Mouse (Mus musculus): ENCODE measurements around the gene Ing3. TPM values are rescaled to one million over a fixed set of nuclear protein-coding genes. Genes with fewer than 3 reads are reported as not detected.

Ing3 gene
- polyA plus RNA-seq, 1 experiment = 11.0 TPM

GRCm38 (mm10) chr6:21985732-21986540, 36.6 kb downstream of the Ing3 start, which contains the start of gene Cped1:
Cped1 (plus strand) TSS chr6:21985916.
- H3K4me3 ChIP-seq (ENCODE audit: insufficient read depth, low read depth, low read length) = peak within 1 kb of the TSS; percentile 56
- WGBS = under 1% methylated on average over 38 of the region's 38 CpGs
- H3K27ac ChIP-seq (ENCODE audit: insufficient read depth, low read depth, low read length) = peak within 1 kb of the TSS; percentile 65
- no peaks in the 10 kb centered on the region for H3K36me3 ChIP-seq (ENCODE audit: control insufficient read depth, insufficient read depth, low read length)
- peak; percentile 72 for DNase-seq
- no peaks in the 10 kb centered on the region; the same call in 1 of the 2 replicates for H3K27me3 ChIP-seq (replicated peaks; ENCODE audit: control insufficient read depth, insufficient read depth, low read length)
- TF ChIP-seq POLR2A (IDR thresholded peaks at IDR 0.05; ENCODE audit: low read depth, low read length) (peak; percentile 40), CTCF (conservative IDR thresholded peaks at IDR 0.05; ENCODE audit: insufficient read depth, insufficient read length, low read depth, low read length) (no peak)
- H3K4me1 ChIP-seq (ENCODE audit: control insufficient read depth, insufficient read depth, low read length) = peaks cover 4% of the 10 kb centered on the region; the same call in 1 of the 2 replicates

GRCm38 (mm10) chr6:21986660-21987331, 37.4 kb downstream of the Ing3 start:
- WGBS = 15% methylated on average over 24 of the region's 24 CpGs
- Histone ChIP-seq H3K27me3 (replicated peaks; ENCODE audit: control insufficient read depth, insufficient read depth, low read length) (no peaks in the 10 kb centered on the region; the same call in 1 of the 2 replicates), H3K36me3 (ENCODE audit: control insufficient read depth, insufficient read depth, low read length) (no peaks in the 10 kb centered on the region), H3K27ac (ENCODE audit: insufficient read depth, low read depth, low read length) (peak overlapping the region; percentile 65), H3K4me1 (ENCODE audit: control insufficient read depth, insufficient read depth, low read length) (peaks cover 4% of the 10 kb centered on the region; the same call in 1 of the 2 replicates), H3K4me3 (ENCODE audit: insufficient read depth, low read depth, low read length) (peak overlapping the region; percentile 56)
- no peak for TF ChIP-seq POLR2A (IDR thresholded peaks at IDR 0.05; ENCODE audit: low read depth, low read length)
- TF ChIP-seq CTCF (conservative IDR thresholded peaks at IDR 0.05; ENCODE audit: insufficient read depth, insufficient read length, low read depth, low read length) = no peak
- peak; percentile 61 for DNase-seq

- no peak for DNase-seq
- peaks cover 4% of the 10 kb centered on the region; the same call in 1 of the 2 replicates for H3K4me1 ChIP-seq (ENCODE audit: control insufficient read depth, insufficient read depth, low read length)
- 0 out of 2 replicates have a peak overlapping the region, but pooled peaks have one; percentile 31 for H3K4me3 ChIP-seq (ENCODE audit: insufficient read depth, low read depth, low read length)
Measured at GRCm38 (mm10) chr6:21987554-21987953, 38.2 kb downstream of the Ing3 start.

GRCm38 (mm10) chr6:21988296-21988695, 38.9 kb downstream of the Ing3 start:
- H3K27ac ChIP-seq (ENCODE audit: insufficient read depth, low read depth, low read length) = no peak overlapping the region

More at GRCm38 (mm10) chr6:21987554-21987953, 38.2 kb downstream of the Ing3 start:
- WGBS = 96% methylated on average over 2 of the region's 2 CpGs
- H3K27me3 ChIP-seq (replicated peaks; ENCODE audit: control insufficient read depth, insufficient read depth, low read length) = no peaks in the 10 kb centered on the region; the same call in 1 of the 2 replicates
- no peaks in the 10 kb centered on the region for H3K36me3 ChIP-seq (ENCODE audit: control insufficient read depth, insufficient read depth, low read length)
- H3K27ac ChIP-seq (ENCODE audit: insufficient read depth, low read depth, low read length) = no peak overlapping the region
- TF ChIP-seq POLR2A (IDR thresholded peaks at IDR 0.05; ENCODE audit: low read depth, low read length) (no peak), CTCF (conservative IDR thresholded peaks at IDR 0.05; ENCODE audit: insufficient read depth, insufficient read length, low read depth, low read length) (no peak)

GRCm38 (mm10) chr6:21989081-21989480, 39.7 kb downstream of the Ing3 start:
- Histone ChIP-seq H3K36me3 (ENCODE audit: control insufficient read depth, insufficient read depth, low read length) (no peaks in the 10 kb centered on the region), H3K27ac (ENCODE audit: insufficient read depth, low read depth, low read length) (no peak overlapping the region), H3K4me3 (ENCODE audit: insufficient read depth, low read depth, low read length) (no peak overlapping the region), H3K4me1 (ENCODE audit: control insufficient read depth, insufficient read depth, low read length) (peaks cover 4% of the 10 kb centered on the region; the same call in 1 of the 2 replicates), H3K27me3 (replicated peaks; ENCODE audit: control insufficient read depth, insufficient read depth, low read length) (no peaks in the 10 kb centered on the region; the same call in 1 of the 2 replicates)
- TF ChIP-seq CTCF (conservative IDR thresholded peaks at IDR 0.05; ENCODE audit: insufficient read depth, insufficient read length, low read depth, low read length) (no peak), POLR2A (IDR thresholded peaks at IDR 0.05; ENCODE audit: low read depth, low read length) (no peak)
- WGBS = 33% methylated on average over 4 of the region's 4 CpGs
- no peak for DNase-seq

More at GRCm38 (mm10) chr6:21988296-21988695, 38.9 kb downstream of the Ing3 start:
- TF ChIP-seq POLR2A (IDR thresholded peaks at IDR 0.05; ENCODE audit: low read depth, low read length) = no peak
- no peak for TF ChIP-seq CTCF (conservative IDR thresholded peaks at IDR 0.05; ENCODE audit: insufficient read depth, insufficient read length, low read depth, low read length)
- Histone ChIP-seq H3K4me3 (ENCODE audit: insufficient read depth, low read depth, low read length) (peak overlapping the region; percentile 5; the same call in 1 of the 2 replicates), H3K27me3 (replicated peaks; ENCODE audit: control insufficient read depth, insufficient read depth, low read length) (no peaks in the 10 kb centered on the region; the same call in 1 of the 2 replicates), H3K36me3 (ENCODE audit: control insufficient read depth, insufficient read depth, low read length) (no peaks in the 10 kb centered on the region), H3K4me1 (ENCODE audit: control insufficient read depth, insufficient read depth, low read length) (peaks cover 4% of the 10 kb centered on the region; the same call in 1 of the 2 replicates)
- WGBS = 73% methylated on average over 5 of the region's 5 CpGs
- DNase-seq = no peak

GRCm38 (mm10) chr6:21990181-21991135, 41.1 kb downstream of the Ing3 start:
- Histone ChIP-seq H3K27ac (ENCODE audit: insufficient read depth, low read depth, low read length) (no peak overlapping the region), H3K4me1 (ENCODE audit: control insufficient read depth, insufficient read depth, low read length) (no peaks in the 10 kb centered on the region), H3K27me3 (replicated peaks; ENCODE audit: control insufficient read depth, insufficient read depth, low read length) (no peaks in the 10 kb centered on the region; the same call in 1 of the 2 replicates), H3K4me3 (ENCODE audit: insufficient read depth, low read depth, low read length) (no peak overlapping the region), H3K36me3 (ENCODE audit: control insufficient read depth, insufficient read depth, low read length) (no peaks in the 10 kb centered on the region)
- WGBS = 55% methylated on average over 9 of the region's 9 CpGs
- no peak for TF ChIP-seq CTCF (conservative IDR thresholded peaks at IDR 0.05; ENCODE audit: insufficient read depth, insufficient read length, low read depth, low read length)
- no peak for TF ChIP-seq POLR2A (IDR thresholded peaks at IDR 0.05; ENCODE audit: low read depth, low read length)
- DNase-seq = no peak
